Mouse (Mus musculus): ENCODE measurements around the gene Sp2.

Sp2 gene

GRCm38 (mm10) chr11:96982859-96983258, at the start of gene Sp2:
Gene Sp2 (minus strand): TSS chr11:96982959.
- no peak for DNase-seq

DNA sequence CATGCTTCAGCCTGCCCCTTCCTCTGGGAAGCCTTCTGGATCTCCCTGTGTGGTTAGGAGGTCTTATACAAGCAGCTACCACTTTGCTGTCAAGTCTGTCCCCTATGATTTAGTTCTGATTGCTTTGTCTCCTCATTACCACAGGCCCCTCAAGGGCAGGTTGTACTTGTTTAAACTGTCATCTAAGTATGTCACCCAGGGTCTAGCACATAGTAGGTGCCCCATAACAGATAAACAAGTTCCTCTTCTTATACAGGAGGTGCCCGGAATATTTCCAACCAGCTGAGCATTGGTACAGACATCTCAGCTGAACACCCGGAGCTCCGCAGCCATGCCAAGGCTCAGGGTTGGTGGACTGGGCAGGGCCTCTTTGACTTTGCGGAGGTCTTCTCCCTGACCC, 49.7 kb upstream of the Sp2 start:
- DNase-seq: no peak

DNA sequence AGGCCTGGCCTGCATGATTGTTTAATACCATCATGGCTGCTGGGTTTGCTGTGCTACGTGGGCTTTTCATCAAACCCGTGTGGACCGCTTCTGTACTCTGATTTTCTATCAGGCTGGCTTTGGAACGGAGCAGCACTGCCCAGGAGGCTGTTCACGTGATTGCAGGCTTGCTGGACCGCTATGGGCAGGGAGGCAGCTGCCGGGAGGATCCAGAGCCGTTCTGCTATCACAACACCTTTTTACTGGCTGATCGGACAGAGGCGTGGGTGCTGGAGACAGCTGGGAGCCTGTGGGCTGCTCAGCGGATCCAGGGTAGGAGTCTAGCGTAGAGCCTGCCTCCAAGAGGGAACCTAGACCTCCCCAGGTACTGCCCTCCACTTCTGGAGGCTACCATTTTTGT, 49.2 kb upstream of the Sp2 start:
- DNase-seq: no peak

DNA sequence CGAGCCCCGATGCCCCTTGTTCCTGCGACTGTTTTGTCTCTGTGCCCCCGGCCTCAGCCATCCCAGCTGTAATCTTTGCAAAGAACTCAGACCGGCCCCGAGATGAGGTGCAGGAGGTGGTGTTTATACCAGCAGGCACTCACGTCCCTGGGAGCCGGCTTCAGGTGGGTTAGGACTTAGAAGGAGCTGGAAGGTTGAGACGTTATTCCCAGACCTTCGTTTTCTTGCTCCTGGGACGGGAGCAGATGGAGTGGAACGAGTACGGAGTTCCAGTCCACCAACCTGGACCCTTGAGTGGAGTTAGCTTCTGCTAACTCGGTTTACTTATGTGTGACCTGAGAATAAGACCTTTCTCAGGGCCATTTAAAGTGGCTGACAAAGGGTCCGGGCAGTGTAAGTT, 47.7 kb upstream of the Sp2 start:
- no peak for DNase-seq

GRCm38 (mm10) chr11:97029686-97030417, 47.1 kb upstream of the Sp2 start, which contains the start of gene Scrn2:
Gene Scrn2 (plus strand): TSS chr11:97029938.
- DNase-seq: peak; percentile 87

- DNase-seq: peak; percentile 88
These were observed 43.1 kb upstream of the Sp2 start for GRCm38 (mm10) chr11:97025721-97026344.

DNA sequence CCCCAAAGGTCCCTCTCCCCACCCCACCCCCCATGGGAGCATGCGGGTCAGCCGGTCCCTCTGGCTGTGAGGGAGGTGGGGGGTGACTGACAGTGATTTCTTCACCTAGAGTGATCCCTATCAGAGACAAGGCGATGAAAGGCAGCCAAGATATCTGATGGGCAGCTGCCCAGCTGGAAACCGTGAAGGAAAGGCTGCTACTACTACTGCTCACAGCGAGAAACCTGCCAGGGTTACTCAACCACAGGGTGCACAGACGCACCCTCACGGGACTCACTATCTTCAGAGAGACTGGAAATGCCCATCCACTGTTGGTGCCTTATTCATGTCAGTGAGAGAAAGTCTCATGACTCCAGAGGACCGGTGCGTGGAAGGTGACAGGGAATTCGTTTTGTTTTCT, 42.2 kb upstream of the Sp2 start:
- peak; percentile 35 for DNase-seq

GRCm38 (mm10) chr11:97021873-97022484, 39.2 kb upstream of the Sp2 start:
- DNase-seq: peak; percentile 70

DNA sequence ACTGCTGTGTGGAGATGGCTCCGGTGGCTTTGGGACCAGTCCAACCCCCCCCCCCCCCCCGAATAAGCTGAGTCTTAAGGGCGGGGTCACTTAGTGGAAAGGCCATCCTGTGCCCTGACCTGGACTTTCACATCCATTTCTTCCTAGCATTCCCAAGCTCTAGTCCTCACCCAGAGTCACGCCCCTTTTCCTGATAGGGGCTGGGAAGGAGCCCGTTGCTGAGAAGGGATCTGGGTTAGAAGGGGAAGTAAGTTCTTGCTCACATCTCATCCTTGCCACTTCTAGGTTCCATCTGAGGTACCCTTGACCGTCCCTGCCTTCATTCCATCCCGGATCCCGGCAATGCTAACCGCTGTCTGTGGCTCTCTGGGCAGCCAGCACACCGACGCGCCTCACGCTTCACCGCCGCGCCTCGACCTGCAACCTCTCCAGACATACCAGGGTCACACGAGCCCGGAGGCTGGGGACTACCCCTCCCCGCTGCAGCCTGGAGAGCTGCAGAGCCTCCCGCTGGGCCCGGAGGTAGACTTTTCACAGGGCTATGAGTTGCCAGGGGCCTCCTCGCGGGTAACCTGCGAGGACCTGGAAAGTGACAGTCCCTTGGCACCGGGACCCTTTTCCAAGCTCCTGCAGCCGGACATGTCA, 38.5 kb upstream of the Sp2 start:
- no peak for DNase-seq

DNA sequence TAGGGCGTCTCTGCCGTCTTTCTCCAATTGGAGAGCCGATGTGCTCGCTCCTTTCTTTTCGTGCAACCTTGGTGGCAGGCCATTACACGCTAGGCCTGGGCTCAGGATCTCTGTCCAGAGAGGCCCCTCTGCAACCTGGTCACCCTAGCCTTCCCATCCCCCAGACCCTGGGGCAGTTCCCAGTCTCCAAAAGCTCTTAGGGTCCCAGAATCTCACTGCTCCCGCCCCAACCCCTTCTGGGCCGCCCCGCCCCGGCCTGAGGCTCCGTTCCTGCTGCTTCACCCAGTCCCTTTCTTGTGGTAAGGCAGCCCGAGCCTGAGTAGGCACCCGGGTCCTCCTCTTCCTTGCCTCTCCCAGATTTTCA, 36.6 kb upstream of the Sp2 start:
- no peak for DNase-seq

- no peak for DNase-seq
These were observed 36.0 kb upstream of the Sp2 start for GRCm38 (mm10) chr11:97018583-97019344.

GRCm38 (mm10) chr11:97017696-97018582, 35.2 kb upstream of the Sp2 start:
- DNase-seq: no peak

GRCm38 (mm10) chr11:97013121-97013670, 30.4 kb upstream of the Sp2 start, which contains the start of gene Sp6:
Gene Sp6 (plus strand): TSS chr11:97013394.
- no peak for DNase-seq

GRCm38 (mm10) chr11:97009198-97009790, 26.5 kb upstream of the Sp2 start:
- no peak for DNase-seq

DNA sequence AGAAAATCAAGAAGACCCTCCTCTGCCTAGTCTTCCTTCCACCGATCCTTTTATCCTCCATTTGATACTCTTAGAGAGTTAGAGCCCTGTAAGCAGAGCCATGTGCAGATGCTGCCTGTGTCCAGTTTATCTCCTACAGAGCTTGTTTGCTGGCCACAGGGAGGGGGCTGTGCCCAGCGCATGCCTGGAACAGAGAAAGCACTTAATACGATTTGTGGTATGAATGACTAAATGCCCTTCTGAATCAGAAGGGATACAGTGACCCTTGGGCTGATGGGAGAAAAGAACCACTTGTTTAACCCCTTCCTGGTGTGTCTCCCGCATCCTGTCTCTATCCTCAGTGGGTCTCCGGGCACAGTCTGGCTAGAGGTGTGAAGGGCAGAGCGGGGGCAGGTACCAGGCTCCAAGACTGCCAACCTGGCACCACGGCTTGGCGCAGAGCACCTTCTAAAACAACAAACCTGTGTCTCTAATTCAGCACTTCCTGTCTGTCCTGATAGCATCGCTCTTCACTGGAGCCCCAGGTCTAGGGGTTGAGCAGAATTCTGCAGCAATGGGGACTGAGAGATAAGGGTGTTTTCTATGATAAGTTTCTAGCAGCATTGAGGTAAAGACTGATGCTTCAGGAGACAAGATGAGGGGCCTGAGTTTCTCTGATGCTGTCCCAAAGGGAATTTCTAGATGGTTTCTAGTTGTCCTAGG, 24.5 kb upstream of the Sp2 start:
- no peak for DNase-seq

DNA sequence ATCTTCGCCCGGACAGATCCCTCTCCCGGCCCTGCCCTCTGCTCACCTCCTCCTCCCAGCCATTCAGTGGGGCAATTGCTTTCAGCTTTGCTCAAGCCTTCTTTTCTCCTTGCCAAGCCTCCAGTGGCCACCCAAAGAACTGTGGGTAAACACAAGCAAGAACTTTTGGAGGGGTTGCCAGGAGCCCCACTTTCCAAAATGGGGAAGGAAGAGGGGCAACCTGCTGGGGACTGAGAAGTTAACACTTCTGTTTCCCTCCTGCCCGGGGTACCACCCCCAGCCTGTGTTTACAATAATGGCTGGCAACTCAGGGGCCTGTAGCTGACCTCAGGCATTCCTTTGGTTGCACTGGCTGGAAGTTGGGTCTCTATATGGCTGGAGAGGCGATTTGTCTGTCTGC, 20.4 kb upstream of the Sp2 start:
- no peak for DNase-seq

DNA sequence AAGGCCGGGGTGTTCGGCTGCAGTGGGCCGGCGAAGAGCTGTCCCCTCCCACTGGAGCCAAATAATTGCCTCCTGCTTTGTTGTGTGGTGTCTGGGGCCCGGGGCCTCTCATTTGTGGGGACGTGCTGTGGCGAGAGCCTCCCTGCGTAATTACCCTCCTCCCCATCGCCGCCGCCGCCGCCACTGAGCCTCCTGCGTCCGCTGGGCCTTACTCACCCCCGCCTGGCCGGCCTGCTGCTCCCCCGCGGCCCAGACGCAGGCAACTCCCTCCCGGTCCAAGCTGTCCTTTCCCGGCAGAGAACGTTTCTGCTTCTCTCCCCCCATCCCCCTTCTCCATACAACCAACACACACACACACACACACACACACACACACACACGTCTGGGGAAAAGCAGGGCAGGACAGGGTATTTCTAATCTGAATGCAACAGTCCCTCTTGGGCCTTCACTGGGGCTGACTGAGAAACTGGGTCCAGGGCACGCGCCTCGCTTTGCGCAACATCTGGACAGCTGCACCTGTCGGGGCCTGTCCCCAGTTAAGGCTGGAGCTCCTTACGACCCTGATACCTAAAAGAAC, 14.7 kb upstream of the Sp2 start:
- DNase-seq: no peak

DNA sequence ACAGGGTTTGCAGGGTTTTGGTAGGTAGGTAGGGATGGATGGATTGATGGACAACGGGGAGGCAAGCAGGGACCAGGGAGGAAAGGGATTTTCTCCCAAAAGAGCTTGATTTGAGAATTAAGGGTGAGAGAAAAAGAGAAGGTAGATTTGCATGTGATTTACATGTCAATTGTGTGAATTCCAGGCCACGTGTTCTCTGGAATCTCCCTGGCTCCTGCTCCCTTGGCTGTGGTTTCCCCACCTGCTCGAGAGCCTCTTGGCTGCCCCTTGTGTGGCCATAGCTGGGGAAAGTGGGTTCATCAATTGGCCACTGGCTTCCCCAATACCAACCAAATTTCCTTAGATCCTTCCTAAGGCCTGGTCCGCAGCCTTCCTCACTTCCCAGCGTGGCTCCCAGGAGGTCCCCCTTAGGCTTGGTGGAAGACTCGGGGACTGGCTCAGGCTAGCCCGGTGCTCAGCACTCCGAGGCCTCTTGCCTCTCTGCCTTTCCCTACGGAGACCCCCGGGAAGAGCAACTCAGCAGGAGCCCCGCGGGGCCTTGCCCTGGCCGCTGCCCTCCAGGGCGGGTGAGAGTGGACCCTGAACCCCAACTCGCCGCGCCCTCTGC, 14.1 kb upstream of the Sp2 start:
- no peak for DNase-seq

Data from cerebellum, adult 9-10 months (tissue).